Mouse (Mus musculus) liver, adult (tissue): ENCODE data around the gene Dars.

Experiments used
- GATA4 ChIP-seq: IDR thresholded peaks from 2 replicates; pipeline ENCODE4 v1.6.1; 2014; ENCODE audit warnings: mild to moderate bottlenecking, low read length; ENCODE audit not compliant: insufficient replicate concordance

Dars gene

GRCm38 (mm10) chr1:128376841-128377240 lies 40.3 kb downstream of the Dars start:
- TF ChIP-seq GATA4, result no peak

GRCm38 (mm10) chr1:128372143-128372860 lies 44.9 kb downstream of the Dars start:
- TF ChIP-seq GATA4, result no peak

- TF ChIP-seq GATA4, result no peak
Measured at GRCm38 (mm10) chr1:128368732-128369441, 48.3 kb downstream of the Dars start.

GRCm38 (mm10) chr1:128360601-128361000 lies 56.6 kb downstream of the Dars start:
- no peak for TF ChIP-seq GATA4

- TF ChIP-seq GATA4, result peak; percentile 33; the same call in 1 of the 2 replicates
Measured at GRCm38 (mm10) chr1:128359554-128360376, 57.4 kb downstream of the Dars start, which contains the start of gene Mcm6. Mcm6 (minus strand) TSS chr1:128359664.

GRCm38 (mm10) chr1:128358916-128359553 lies 58.1 kb downstream of the Dars start:
- no peak for TF ChIP-seq GATA4

GRCm38 (mm10) chr1:128358276-128358675 lies 58.9 kb downstream of the Dars start:
- TF ChIP-seq GATA4, result no peak

GRCm38 (mm10) chr1:128357452-128357851 lies 59.7 kb downstream of the Dars start:
- TF ChIP-seq GATA4, result no peak

- no peak for TF ChIP-seq GATA4
Measured at GRCm38 (mm10) chr1:128353092-128353491, 64.1 kb downstream of the Dars start.

GRCm38 (mm10) chr1:128344232-128344631 lies 72.9 kb downstream of the Dars start:
- no peak for TF ChIP-seq GATA4

- TF ChIP-seq GATA4, result no peak
Measured at GRCm38 (mm10) chr1:128337708-128338320, 79.4 kb downstream of the Dars start.

- no peak for TF ChIP-seq GATA4
Measured at GRCm38 (mm10) chr1:128330313-128330712, 86.9 kb downstream of the Dars start.

GRCm38 (mm10) chr1:128328218-128328617 lies 89.0 kb downstream of the Dars start, which contains the start of gene Lct:
Lct (minus strand) TSS chr1:128328318.
- no peak for TF ChIP-seq GATA4

- no peak for TF ChIP-seq GATA4
Measured at GRCm38 (mm10) chr1:128327165-128327564, 90.0 kb downstream of the Dars start.
